Mouse (Mus musculus) CH12F3 (cell line): ENCODE data around the gene N4bp1.

ENCODE experiments used
- in situ Hi-C: fragments of 300-500 bp; cut with MboI; formaldehyde crosslinking; loops from 2 replicates; pipeline ENCODE4 v1.14.3; 2020; ENCODE audit warnings: low sequenced_read_pairs

Gene N4bp1

DNA sequence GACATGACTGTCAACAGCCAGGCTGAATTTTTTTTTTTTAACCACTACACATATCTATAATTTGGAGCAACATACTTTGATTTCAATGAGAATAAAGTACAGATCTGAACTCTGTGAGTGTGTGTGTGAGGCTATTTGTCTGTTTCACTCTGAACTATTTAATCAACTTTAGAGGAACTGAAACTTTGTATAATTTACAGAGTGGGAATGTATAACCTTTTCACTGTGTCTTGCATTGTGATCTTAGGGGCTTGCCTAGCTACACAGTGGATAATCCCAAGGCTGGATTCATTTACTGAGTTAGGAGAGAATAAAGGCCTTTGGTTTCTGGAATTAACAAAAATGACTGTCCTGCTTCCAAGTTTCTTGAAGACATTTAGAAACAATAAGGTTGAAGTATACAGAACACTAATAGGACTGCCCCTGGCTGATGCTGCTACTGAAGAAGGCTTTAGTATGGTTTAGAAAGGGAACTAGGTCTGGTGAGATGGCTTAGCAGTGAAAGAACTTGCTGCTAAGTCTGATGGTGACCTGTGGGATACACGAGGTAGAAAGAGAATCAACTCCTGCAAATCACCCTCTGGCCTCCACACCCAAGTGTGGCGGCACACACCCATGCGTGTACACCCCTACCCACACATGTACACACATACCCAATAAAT, 22.8 kb downstream of the N4bp1 start:
- in situ Hi-C loops, result no loop called here

- in situ Hi-C loops, result no loop called here
Measured at GRCm38 (mm10) chr8:86861516-86861915, 23.5 kb downstream of the N4bp1 start.

DNA sequence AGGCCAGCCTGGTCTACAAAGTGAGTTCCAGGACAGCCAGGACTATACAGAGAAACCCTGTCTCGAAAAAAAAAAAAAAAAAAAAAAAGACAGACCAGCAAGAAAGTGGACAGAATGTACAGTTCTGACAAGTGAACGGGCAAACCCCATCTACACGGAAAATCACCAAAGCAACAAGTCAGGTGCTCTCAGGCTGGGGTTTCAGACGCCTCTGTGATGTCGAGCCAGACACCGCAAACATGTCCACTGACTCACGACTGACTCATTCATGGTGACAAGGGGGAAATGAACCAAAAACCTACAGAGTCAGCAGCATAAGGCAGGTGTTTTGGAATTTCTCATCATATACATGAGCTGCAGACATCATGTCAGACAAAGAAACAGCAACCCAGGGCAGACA, 28.8 kb downstream of the N4bp1 start:
- in situ Hi-C loops, result no loop called here

DNA sequence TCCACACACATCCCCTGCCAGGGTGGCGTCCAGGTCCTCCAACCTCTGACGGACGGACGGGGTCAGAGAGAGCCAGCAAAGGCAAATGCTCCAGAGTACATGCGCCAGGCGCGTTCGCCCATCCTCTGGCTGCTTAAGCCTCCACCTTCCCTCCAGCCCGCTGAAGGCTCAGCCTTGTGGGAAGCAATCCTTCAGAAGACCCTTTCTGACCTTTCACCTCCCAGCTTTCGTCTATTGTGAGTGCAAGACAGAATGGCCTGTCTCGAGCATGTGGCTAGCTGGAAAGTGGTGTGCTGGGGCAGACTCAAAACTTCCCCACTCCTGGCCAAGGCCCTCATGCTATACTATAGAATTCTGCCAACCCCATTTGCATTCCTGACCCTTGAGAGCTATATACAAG, 30.4 kb downstream of the N4bp1 start:
- in situ Hi-C loops, result no loop called here

DNA sequence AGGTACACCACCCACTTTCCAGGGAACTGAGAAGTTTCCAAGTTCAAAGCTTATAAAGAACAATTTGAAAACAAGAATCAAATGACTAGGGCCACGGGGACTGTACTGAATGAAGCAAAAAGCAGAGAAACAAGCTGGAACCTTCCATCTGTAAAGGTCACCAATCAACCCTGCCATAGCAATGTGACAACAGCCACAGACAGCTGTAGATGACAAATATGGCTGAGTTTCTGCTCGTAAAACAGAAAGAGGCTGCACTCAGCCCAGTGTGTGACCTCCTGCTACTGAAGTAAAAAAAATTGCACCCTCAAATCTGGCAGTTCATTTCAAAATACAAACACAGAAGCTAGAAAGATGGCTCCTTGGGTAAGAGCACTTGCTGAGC, 31.1 kb downstream of the N4bp1 start:
- in situ Hi-C loops, result no loop called here

GRCm38 (mm10) chr8:86853266-86853988, 31.6 kb downstream of the N4bp1 start:
- in situ Hi-C loops, result no loop called here

GRCm38 (mm10) chr8:86852491-86852890, 32.6 kb downstream of the N4bp1 start:
- in situ Hi-C loops, result no loop called here

DNA sequence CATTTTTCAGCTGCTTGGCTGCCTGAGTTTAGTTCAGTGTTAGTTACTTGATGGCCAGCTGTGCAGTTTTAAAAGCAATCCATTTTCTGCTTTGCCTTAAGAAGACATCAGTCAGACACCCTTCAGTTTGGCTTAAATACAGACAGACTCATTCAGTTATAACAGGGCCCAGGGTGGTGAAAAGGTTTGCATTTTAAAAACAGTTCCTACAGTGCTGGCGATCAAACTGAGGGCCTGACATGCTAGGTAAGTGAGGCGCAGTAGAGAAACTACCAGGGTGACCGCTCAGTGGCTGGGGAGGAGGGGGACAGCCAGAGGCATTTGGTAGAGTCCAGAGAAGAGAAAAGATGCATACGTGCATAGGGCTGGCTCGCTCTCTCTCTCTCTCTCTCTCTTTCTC, 36.2 kb downstream of the N4bp1 start:
- in situ Hi-C loops, result no loop called here

- in situ Hi-C loops, result no loop called here
Measured at GRCm38 (mm10) chr8:86848401-86848800, 36.7 kb downstream of the N4bp1 start.

DNA sequence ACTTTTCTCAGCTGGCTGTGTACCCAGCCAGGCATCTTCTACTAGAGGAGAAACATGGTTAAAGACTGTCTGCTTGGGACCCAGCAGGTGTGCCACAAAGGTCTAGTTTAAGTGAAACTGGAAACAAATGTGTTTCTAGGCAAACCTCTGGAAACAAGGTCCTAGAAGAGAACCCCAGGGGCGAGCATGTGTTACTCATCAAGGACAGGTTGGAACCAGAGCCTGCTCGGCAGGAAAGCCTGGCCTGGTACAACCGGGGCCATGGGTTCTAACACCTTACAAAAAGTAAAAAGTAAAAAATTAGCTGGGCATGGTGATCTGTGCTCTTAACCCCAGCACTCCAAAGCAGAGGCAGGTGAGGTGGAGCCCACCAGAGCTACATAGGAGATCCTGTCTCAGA, 38.0 kb downstream of the N4bp1 start:
- in situ Hi-C loops, result no loop called here

DNA sequence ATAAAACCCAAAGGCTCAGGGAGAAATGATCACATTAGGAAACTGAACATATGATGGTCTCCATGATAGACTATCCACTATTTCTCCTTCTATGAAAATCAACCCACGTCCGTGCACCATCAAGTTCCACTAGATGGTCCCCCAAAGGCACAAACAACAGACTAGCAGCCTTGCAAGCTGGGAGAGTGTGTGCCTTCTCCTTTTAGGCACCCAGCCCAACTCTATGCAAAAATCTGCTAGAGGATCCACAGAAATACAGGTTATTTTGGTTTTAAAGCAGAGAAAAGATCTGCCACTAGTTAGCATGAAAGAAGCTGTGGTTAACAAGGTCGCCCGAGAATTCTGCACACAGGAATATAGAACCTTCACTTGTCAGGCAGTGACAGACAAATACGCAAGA, 39.2 kb downstream of the N4bp1 start:
- in situ Hi-C loops, result no loop called here

DNA sequence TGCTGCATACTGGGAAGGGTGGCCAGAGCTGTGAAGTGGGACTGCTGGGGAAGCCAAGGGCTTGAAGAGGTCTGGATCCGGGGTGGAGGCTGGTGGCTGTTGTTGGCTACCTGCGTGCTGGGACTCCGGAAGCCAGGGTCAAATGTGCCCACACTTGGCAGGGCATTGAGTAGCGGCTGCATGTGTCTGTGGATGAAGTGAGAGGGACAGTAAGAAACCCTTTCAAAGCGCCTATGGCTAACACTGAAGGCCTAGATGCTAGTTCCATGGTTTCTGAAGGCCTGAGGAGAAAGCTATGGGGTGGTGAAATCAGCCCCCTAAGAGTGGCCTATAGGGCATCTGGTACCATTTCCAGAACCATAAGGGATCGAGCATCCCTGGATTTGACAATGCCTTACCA, 40.2 kb downstream of the N4bp1 start:
- in situ Hi-C loops, result no loop called here

- in situ Hi-C loops, result no loop called here
Measured at GRCm38 (mm10) chr8:86843896-86844295, 41.2 kb downstream of the N4bp1 start.

GRCm38 (mm10) chr8:86841556-86842309, 43.3 kb downstream of the N4bp1 start:
- in situ Hi-C loops, result no loop called here

GRCm38 (mm10) chr8:86840120-86840693, 44.9 kb downstream of the N4bp1 start:
- in situ Hi-C loops, result no loop called here

- in situ Hi-C loops, result no loop called here
Measured at GRCm38 (mm10) chr8:86838707-86839438, 46.2 kb downstream of the N4bp1 start.

- in situ Hi-C loops, result no loop called here
Measured at GRCm38 (mm10) chr8:86837234-86837633, 47.8 kb downstream of the N4bp1 start.

DNA sequence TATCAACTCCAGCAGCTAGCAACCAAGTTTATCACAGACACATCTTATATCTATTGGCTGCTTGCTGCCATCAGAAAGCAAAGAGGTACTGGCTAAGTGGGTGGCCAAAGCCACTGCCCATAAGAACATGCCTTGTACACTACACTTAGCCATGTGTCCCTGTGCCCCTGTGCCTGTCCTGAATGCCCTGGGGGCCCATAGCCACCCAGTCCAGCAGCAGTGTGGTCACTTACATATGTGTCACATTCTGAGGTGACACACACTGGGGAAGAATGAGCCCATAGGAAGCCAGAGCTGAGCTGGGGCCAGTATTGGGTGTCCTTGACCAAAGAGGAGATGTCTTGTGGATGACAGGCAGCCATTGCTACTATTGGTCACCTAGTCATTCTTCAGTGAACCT, 49.2 kb downstream of the N4bp1 start:
- in situ Hi-C loops, result no loop called here

DNA sequence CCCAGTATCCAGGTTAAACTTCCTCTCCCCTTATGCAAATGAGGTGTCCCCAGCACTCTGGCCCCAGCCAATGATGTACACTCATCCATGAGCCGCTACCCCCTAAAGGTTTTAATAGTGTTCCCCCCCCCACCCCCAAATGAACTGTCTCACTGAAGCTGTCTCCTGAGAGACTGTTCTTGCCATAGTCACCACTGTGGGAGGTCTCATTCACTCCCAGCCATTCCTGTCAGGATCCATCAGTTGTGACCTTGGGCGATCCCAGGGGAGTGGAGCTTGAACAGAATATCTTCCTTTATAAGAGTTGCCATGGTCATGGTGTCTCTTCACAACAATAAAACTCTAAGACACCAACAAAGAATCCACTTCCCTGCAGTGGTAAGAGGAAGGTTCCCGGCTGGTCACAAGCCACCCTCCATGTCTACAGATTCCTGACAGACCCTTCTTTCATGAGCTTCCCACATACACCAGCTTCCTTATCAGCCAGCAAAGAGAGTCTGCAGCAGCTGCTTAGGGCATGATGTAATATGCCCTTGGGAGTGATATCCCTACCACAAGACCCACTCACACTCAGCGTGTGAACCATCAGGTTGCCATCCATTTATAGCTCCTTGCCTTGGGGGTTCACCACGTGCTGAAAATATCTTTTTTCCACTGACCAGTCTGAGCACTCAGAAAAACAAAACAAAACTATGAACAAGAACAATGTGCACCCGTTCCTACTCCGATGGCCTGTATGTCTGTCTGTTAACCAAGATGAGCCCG, 50.4 kb downstream of the N4bp1 start:
- in situ Hi-C loops, result no loop called here

DNA sequence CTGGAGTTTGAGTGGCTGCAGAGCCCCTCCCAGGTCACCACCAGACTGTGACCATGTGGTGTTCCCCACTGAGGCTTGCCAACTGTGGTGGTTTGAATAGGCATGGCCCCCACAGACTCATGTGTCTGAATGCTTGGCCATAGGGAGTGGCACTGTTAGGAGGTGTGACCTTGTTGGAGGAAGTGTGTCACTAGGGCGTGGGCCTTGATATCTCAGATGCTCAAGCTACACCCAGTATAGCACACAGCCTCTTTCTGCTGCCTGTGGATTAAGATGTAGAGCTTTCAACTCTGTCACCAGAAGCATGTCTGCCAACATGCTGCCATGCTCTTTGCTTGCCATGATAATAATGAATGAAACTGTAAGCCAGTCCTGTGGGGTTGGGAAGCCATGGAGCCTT, 51.1 kb downstream of the N4bp1 start:
- in situ Hi-C loops, result no loop called here
